Mouse (Mus musculus): ENCODE results near the gene Papss1. TPM values are rescaled to one million over a fixed set of nuclear protein-coding genes. Genes with fewer than 3 reads are reported as not detected.

Papss1 gene
- polyA plus RNA-seq, 1 experiment = 30.2 TPM

DNA sequence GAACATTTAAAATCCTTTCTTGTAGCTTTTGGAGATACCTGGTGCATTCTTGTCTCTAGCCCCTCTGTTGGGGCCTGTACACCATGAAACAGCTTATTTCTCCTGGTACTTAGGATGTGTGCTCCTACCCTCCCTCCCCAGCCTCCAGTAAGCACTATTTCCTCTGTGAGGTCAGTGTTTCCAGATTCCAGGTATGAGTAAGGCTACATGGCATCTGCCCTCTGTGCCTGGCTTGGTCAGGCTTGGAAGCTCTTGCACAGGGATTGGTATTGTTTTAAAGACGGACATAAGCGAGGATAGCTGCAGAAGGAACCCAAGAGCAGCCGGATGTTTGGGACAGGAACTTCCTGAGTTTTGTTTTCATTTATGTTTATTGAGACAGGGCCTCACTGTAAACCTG, 126.6 kb downstream of the Papss1 start:
- Histone ChIP-seq H3K4me3 (ENCODE audit: insufficient read depth, low read length) (no peak overlapping the region), H3K27ac (ENCODE audit: insufficient read depth, low read depth, low read length) (no peak overlapping the region), H3K4me1 (ENCODE audit: control insufficient read depth, insufficient read depth, low read length) (peaks cover 6% of the 10 kb centered on the region)
- TF ChIP-seq CTCF (IDR thresholded peaks at IDR 0.05; ENCODE audit: low read depth, low read length) (no peak), POLR2A (IDR thresholded peaks at IDR 0.05; ENCODE audit: borderline replicate concordance, low read depth, low read length) (no peak)

Other genes with a start within 250 kb of the Papss1 start
- 0.63 and 0.73 TPM in 2 replicates for gene Sgms2, start 73.4 kb upstream of the Papss1 start, polyA plus RNA-seq (2012; ENCODE audit: insufficient read depth, insufficient read length, missing spikeins)